Mouse (Mus musculus) bone marrow, adult 2 months (tissue): ENCODE results near the gene Brsk1.

Experiments
- CTCF ChIP-seq: fragments of 200-500 bp; IDR thresholded peaks from 2 replicates; pipeline ENCODE4 v1.5.1; 2011; ENCODE audit warnings: low read length, control low read depth; ENCODE audit not compliant: control insufficient read depth, insufficient read depth
- POLR2A ChIP-seq: fragments of 200-500 bp; IDR thresholded peaks from 2 replicates; pipeline ENCODE4 v1.6.1; 2011; ENCODE audit warnings: low read depth, mild to moderate bottlenecking, control low read depth, low read length, borderline replicate concordance; ENCODE audit not compliant: control insufficient read depth

GRCm38 (mm10) chr7:4739041-4739543, 48.7 kb downstream of the Brsk1 start:
- TF ChIP-seq CTCF: no peak
- no peak for TF ChIP-seq POLR2A
